Mouse (Mus musculus): ENCODE measurements around the gene Irf2bpl. TPM values are rescaled to one million over a fixed set of nuclear protein-coding genes. Genes with fewer than 3 reads are reported as not detected.
A peak's percentile ranks its signal among the peaks of the same experiment; 100 is the strongest.

Gene Irf2bpl
- total RNA-seq, 2 experiments from 2014 or later = 69.8 to 70.2 TPM

GRCm38 (mm10) chr12:86879446-86880085 lies 5.0 kb downstream of the Irf2bpl start:
- H3K27ac ChIP-seq = peak overlapping the region; percentile 67
- DNase-seq (ENCODE audit: low spot score in 2 of 2) = no peak
- peak overlapping the region; percentile 80 for H3K4me3 ChIP-seq
- no peak for TF ChIP-seq CTCF (conservative IDR thresholded peaks at IDR 0.05)

GRCm38 (mm10) chr12:86878426-86879353 lies 5.9 kb downstream of the Irf2bpl start:
- DNase-seq (ENCODE audit: low spot score in 2 of 2) = no peak
- H3K27ac ChIP-seq = peak overlapping the region; percentile 67

GRCm38 (mm10) chr12:86876981-86877380 lies 7.6 kb downstream of the Irf2bpl start:
- no peak overlapping the region for H3K4me3 ChIP-seq
- no peak for DNase-seq (ENCODE audit: low spot score in 2 of 2)
- H3K27ac ChIP-seq = no peak overlapping the region
- TF ChIP-seq CTCF (conservative IDR thresholded peaks at IDR 0.05) = no peak

More at GRCm38 (mm10) chr12:86878426-86879353, 5.9 kb downstream of the Irf2bpl start:
- H3K4me3 ChIP-seq = no peak overlapping the region; the same call in 1 of the 2 replicates
- TF ChIP-seq CTCF (conservative IDR thresholded peaks at IDR 0.05) = no peak

GRCm38 (mm10) chr12:86876116-86876515 lies 8.5 kb downstream of the Irf2bpl start:
- no peak for TF ChIP-seq CTCF (conservative IDR thresholded peaks at IDR 0.05)
- H3K4me3 ChIP-seq = no peak overlapping the region
- DNase-seq (ENCODE audit: low spot score in 2 of 2) = no peak
- H3K27ac ChIP-seq = no peak overlapping the region

- Histone ChIP-seq H3K27ac (no peak overlapping the region), H3K4me3 (no peak overlapping the region)
- no peak for TF ChIP-seq CTCF (conservative IDR thresholded peaks at IDR 0.05)
- DNase-seq (ENCODE audit: low spot score in 2 of 2) = no peak
Measured at GRCm38 (mm10) chr12:86872335-86873040, 12.1 kb downstream of the Irf2bpl start.

GRCm38 (mm10) chr12:86871666-86872334 lies 12.8 kb downstream of the Irf2bpl start:
- no peak for DNase-seq (ENCODE audit: low spot score in 2 of 2)
- Histone ChIP-seq H3K4me3 (no peak overlapping the region), H3K27ac (no peak overlapping the region)
- TF ChIP-seq CTCF (conservative IDR thresholded peaks at IDR 0.05) = no peak

- no peak overlapping the region for H3K4me3 ChIP-seq
- no peak overlapping the region for H3K27ac ChIP-seq
- peak; percentile 40 for TF ChIP-seq CTCF (conservative IDR thresholded peaks at IDR 0.05)
- DNase-seq (ENCODE audit: low spot score in 2 of 2) = no peak
Measured at GRCm38 (mm10) chr12:86870996-86871395, 13.6 kb downstream of the Irf2bpl start.

- H3K27ac ChIP-seq = no peak overlapping the region
- TF ChIP-seq CTCF (conservative IDR thresholded peaks at IDR 0.05) = no peak
- no peak for DNase-seq (ENCODE audit: low spot score in 2 of 2)
- no peak overlapping the region for H3K4me3 ChIP-seq
Measured at GRCm38 (mm10) chr12:86869761-86870160, 14.8 kb downstream of the Irf2bpl start.

GRCm38 (mm10) chr12:86867271-86868223 lies 17.1 kb downstream of the Irf2bpl start:
- no peak overlapping the region for H3K4me3 ChIP-seq
- H3K27ac ChIP-seq = peak overlapping the region; percentile 46
- TF ChIP-seq CTCF (conservative IDR thresholded peaks at IDR 0.05) = no peak
- no peak for DNase-seq (ENCODE audit: low spot score in 2 of 2)

- no peak overlapping the region for H3K4me3 ChIP-seq
- H3K27ac ChIP-seq = no peak overlapping the region
- no peak for TF ChIP-seq CTCF (conservative IDR thresholded peaks at IDR 0.05)
- DNase-seq (ENCODE audit: low spot score in 2 of 2) = no peak
Measured at GRCm38 (mm10) chr12:86864316-86865020, 20.1 kb downstream of the Irf2bpl start.
